Mouse (Mus musculus): ENCODE results near the gene Pak2.
"Not testable (repeated sequence)": the region's sequence is repeated elsewhere in the genome, so short reads cannot be mapped to it uniquely, and the experiment has no call there.

The Pak2 gene

DNA sequence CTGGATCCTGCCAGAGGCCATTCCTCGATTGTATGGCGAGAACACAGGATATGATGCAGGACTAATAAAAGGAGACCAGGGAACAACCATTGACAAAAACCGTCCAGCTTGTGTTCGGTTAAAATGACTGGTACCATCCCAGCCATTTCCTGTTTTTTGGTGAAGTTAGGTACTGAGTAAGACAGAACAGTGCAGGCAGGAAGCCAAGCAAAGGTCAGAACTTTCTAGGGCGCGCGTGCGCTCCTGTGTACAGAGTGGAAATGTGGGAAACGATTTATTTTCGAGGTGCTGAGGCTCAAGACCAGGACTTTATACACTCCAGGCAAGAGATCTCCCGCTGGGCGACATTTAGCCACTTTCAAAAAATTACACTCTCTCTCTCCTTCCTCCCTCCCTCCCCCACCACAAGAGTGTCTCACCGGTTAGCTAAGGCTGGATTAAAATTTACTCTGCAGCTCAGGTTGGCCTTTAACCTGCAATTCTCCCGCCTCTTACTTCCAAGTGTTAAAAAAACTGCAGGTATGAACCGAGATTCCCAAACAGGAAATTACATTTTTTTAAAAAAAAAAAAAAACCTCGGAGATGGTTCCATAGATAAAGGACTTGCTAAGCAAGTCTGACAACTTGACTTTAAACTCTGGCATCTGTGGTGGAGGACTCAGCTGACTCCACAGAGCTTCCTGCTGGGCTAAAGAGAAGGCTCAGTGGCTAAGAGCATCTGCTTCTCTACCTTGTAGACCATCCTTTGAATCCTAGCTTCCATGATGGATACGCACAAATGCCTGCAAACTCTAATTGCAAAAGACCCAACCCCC lies 8.7 kb upstream of the Pak2 start:
- peak; percentile 58 for DNase-seq

- DNase-seq = no peak
Observed at GRCm38 (mm10) chr16:32078408-32078990, 643 bp downstream of the Pak2 start.

DNA sequence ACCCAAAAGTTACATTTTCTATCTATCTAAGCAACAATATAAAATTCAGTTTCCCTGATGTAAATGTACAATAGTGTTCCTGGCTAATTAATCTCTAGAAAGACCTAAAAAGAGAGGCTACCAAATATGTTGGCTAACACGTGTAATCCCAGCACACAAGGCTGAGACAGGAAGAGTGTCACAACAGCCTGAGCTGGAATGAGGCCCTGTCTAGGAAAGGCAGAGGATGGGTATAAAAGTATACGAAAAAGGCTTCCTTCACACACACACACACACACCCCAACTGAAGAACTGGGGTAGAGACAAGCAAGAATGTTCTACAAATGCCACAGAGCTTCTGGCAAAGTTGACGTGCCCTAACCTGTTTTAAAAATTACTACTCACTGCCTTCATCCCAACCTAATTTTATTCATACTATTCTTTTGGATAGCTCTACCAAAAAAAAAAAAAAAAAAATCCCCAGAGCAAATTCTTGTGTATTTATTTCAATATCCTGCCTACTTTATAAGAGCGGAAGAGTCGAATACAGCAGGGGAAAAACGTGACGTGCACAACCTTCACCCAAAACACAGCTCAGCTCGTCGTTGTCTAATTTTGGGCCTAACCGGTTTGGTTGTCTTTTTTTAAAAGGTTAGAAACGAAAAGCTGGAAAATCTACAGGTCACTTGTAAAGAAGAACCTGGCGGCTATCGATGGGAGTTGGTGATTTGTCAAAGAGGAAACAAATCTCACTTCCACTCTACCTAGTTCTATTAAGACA lies 1.3 kb downstream of the Pak2 start:
- DNase-seq = peak; percentile 21

DNA sequence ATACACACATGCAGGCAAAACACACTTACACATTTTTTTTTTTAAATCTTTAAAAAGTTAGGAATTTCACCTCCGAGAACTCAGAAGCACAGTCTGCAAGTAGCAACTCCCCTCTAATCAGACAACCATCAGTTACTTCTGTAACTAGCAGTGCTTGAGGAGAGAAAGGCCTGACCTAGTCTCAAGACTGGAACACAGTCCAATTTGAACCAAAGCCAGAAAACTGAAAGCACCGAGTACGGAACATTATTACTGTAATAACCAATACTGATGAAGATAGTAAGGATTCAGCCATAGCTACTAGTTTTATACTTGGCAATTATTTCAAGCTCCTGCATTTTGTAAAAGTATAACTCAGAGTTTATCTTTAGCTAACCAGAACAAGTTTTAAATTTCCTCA lies 2.7 kb downstream of the Pak2 start:
- no peak for DNase-seq

GRCm38 (mm10) chr16:32075762-32076161 lies 3.4 kb downstream of the Pak2 start:
- DNase-seq = no peak

DNA sequence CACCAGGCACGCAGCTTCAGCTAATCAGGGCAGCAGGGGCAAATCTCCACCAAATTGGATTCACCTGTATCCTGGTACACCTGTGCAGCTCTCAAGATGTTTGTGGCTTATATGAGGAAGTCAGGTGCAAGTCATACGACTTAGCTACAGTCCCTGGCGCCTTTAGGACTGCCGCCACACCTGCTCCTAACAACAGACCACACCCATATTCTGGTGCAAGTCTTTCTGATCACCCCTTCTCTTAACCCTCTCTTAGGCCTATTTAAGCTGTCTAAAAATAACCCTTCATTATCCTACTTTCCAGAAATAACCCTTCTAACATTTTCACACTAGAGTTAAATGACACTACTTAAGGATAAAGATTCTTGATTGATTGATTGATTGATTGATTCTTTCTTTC lies 9.1 kb downstream of the Pak2 start:
- not testable (repeated sequence) for DNase-seq

DNA sequence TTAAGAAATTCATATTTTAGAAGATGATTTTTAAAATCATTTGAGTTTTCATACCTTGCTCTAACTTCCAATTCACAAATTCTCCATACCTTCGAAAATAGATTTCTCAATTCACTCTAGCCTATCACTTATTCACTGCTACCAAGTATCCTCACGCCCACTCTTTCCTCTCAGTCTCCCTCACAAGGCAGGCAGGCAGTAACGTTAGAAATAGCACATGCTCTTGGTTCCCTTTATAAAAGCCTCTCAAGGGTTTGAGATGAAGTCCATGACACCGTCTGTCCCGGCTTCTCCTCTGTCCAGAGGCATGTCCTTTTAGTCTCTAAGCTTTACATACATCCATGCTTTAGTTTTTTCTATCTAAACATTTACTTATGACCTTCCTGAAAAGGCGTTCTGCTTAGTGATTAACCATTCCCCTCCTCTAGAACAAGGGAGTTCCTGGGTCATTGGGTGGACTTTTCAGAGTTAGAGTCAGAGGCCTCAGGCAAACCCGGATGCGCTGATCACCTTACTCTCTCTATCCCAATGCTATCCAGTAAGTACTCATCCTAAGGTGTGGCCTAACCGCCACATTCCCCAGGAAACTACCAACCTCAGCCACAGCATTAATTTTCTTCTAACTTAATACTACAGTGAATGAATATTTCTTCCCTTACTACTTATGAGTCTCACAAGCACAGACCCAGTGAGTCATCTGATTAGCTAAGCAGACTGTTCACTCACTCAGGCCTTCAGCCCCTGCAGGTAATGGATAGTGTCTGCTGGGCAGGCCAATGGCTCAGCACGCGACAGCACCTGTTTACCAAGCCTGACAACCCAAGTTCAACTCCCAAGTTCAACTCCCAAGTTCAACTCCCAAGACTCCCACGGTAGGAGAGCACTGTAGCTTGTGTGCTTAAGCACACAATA lies 10.5 kb downstream of the Pak2 start:
- no peak for DNase-seq

- no peak for DNase-seq
Observed at GRCm38 (mm10) chr16:32066899-32067298, 12.2 kb downstream of the Pak2 start.

DNA sequence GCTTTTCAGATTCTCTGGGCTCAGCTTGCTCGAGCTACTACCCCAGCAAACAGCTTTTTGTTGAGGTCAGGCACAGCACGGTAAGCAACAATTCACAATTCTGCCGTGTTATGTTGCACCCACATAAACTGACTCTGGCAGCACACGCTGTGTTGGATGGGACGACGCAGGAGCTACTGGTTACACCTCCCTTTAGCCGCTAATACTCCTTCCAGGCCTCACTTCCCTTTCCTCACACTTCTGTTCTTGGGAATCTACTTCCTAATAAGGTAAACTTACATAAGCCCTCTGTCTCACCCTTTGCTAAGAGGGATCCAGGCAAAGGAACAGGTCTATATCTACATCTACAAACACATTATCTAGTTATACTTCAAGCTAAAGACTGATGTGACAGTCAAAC lies 15.2 kb downstream of the Pak2 start:
- no peak for DNase-seq

- no peak for DNase-seq
Observed at GRCm38 (mm10) chr16:32062226-32062625, 16.9 kb downstream of the Pak2 start.

DNA sequence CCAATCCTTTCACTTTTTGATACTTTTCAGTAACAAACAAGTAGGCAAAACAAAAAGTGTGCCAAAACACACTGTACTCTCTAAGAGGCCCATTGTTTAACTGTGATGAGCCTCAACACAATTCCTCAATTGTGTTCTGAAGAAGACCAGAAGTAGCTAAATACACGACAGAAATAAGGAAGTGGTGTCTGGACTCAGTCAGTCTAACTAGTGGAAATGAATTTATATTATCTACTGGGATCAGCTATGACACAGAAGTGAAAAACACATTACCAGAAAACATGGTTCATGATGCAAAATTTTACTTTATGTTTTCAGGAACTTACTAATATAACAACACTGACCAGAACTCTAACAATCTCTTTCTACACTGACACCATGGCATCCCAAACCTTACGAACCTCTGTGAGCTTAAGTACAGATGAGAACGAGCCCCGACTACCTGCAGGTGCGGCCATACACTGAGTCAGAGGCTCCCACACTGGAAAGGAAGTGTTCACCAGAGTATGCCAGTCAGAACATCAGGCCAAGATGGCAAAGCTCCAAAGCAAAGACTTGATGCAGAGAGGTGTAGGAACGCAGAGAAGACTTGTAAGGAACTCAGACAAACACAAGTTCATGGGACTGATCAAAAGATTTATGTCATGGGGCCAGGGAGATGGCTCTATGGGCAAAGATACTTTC lies 19.2 kb downstream of the Pak2 start:
- DNase-seq = peak; percentile 35

- DNase-seq = no peak
Observed at GRCm38 (mm10) chr16:32058817-32059216, 20.3 kb downstream of the Pak2 start.

- no peak for DNase-seq
Observed at GRCm38 (mm10) chr16:32042367-32042766, 36.8 kb downstream of the Pak2 start.

GRCm38 (mm10) chr16:32019678-32020077 lies 59.5 kb downstream of the Pak2 start:
- DNase-seq = no peak

DNA sequence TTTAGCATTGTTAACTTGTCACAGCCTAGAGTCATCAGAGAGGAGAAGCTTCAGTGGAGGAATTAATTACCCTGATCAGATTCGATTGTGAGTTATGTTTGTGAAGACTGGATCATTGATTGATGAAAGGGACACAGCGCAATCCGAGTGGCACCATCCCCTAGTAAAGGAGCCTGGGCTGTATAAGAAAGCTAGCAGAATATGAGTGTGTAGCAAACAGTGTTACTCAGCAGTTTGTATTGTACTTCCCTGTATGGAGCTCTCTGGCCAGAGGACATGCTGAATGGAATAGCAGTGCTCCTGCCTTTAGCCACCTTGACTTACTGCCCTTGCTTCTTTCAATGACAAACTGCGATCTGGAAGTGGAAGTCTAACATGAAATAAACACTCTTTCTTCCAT lies 68.8 kb downstream of the Pak2 start:
- DNase-seq = no peak

GRCm38 (mm10) chr16:32009913-32010312 lies 69.2 kb downstream of the Pak2 start:
- no peak for DNase-seq

GRCm38 (mm10) chr16:32008529-32009293 lies 70.4 kb downstream of the Pak2 start:
- DNase-seq = no peak

GRCm38 (mm10) chr16:32004731-32005130 lies 74.4 kb downstream of the Pak2 start:
- DNase-seq = no peak

DNA sequence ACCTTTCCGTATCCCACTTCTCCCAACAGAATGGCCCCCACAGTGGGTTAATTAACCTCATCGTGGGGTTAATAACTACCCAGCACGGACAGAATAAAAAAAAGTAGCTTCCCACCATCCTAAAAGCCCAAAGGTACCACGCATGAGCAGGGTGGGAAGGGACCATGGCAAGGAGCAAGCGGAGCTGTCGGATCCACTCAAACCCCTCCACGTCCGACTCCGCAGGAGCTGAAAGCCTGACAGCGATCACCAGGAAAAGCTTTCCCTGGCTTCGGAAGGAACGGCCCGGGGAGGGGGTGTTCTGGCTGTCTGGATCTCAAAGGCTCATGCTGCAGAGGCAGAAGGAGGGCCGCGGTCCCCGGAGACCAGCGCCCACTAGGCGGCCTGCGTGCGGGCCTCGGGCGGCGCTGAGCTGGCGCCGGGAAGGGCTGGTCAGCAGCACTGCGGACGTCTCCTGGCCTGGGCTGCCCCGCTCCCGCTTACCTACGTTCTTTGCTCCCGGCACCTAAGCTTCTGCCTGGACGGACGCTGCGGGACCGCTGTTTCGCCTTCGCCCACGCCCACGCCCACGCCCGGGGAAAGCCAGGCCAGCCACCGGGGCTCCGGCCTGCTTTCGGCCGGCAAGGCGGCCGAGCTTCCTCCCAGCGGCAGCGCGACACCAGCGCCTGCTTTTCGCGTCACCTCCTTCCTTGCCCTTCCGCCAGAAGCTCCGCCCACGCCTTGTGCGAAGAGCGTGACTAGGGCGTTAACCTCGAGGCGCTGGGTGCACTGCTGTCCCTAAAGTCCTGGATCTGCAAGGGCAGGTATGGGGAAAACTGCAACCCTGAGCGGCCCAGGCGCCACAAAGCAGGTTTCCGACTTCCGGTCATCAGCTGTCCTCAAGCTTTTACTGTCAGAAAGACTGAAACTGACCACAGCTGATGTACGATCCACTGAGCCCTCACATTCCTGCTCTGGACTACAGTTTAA lies 76.3 kb downstream of the Pak2 start, which contains the start of gene Senp5:
TSS of gene Senp5 (minus strand) at position 779 of the 969 bp plus-strand sequence.
- DNase-seq = peak; percentile 86

GRCm38 (mm10) chr16:31996371-31996770 lies 82.8 kb downstream of the Pak2 start:
- DNase-seq = no peak
